Mouse (Mus musculus): ENCODE results near the gene Txnrd1.

GRCm38 (mm10) chr10:82844731-82845130 is 11.0 kb downstream of the Txnrd1 start:
- TF ChIP-seq CTCF (IDR thresholded peaks at IDR 0.05; ENCODE audit: low read depth) (no peak), EP300 (IDR thresholded peaks at IDR 0.05; ENCODE audit: low read depth) (no peak)

All from heart, postnatal 0 days (tissue).